Mouse (Mus musculus) forebrain, postnatal 0 days (tissue): ENCODE data around the gene AL732309.1. TPM values are rescaled to one million over a fixed set of nuclear protein-coding genes. Genes with fewer than 3 reads are reported as not detected.

Experiments used
- ATAC-seq: fragments of 200-750 bp; cut with Nextera tagmentation; 2 replicates; pipeline ENCODE4 v1.8.0; 2017; ENCODE audit warnings: mild to moderate bottlenecking, moderate library complexity
- DNase-seq: peaks from one replicate; pipeline ENCODE4 v3.0.0-alpha.2; 2015
- H3K27ac ChIP-seq: fragments of 300-500 bp; sonication (generic); 2 replicates; pipeline ENCODE4 v1.5.1; 2014; ENCODE audit warnings: low read depth, mild to moderate bottlenecking, antibody characterized with exemption, low read length, moderate library complexity, mixed read lengths
- H3K27me3 ChIP-seq: fragments of 300-500 bp; sonication (generic); 2 replicates; pipeline ENCODE4 v1.6.1; 2014; ENCODE audit warnings: mild to moderate bottlenecking, low read length, mixed read lengths; ENCODE audit not compliant: insufficient read depth
- H3K36me3 ChIP-seq: fragments of 300-500 bp; sonication (generic); 2 replicates; pipeline ENCODE4 v1.6.1; 2014; ENCODE audit warnings: mild to moderate bottlenecking, moderate library complexity; ENCODE audit not compliant: insufficient read depth
- H3K4me1 ChIP-seq: fragments of 300-500 bp; sonication (generic); 2 replicates; pipeline ENCODE4 v1.6.1; 2014; ENCODE audit warnings: antibody characterized with exemption; ENCODE audit not compliant: insufficient read depth
- H3K4me2 ChIP-seq: fragments of 300-500 bp; sonication (generic); 2 replicates; pipeline ENCODE4 v1.6.1; 2014; ENCODE audit warnings: low read depth, mild to moderate bottlenecking, moderate library complexity
- H3K4me3 ChIP-seq: fragments of 300-500 bp; sonication (generic); 2 replicates; pipeline ENCODE4 v1.5.1; 2014; ENCODE audit warnings: low read depth, low read length, mixed read lengths
- H3K9ac ChIP-seq: fragments of 300-500 bp; sonication (generic); 2 replicates; pipeline ENCODE4 v1.6.1; 2014; ENCODE audit warnings: mild to moderate bottlenecking
- H3K9me3 ChIP-seq: fragments of 300-500 bp; sonication (generic); 2 replicates; pipeline ENCODE4 v1.6.1; 2016; ENCODE audit warnings: low read length
- CTCF ChIP-seq: sonication (generic); IDR thresholded peaks from 2 replicates; pipeline ENCODE4 v1.5.1; 2016; ENCODE audit warnings: antibody characterized with exemption, control low read depth, low read depth
- WGBS: fragments of 180-500 bp; shearing (Covaris S2); extraction: QIAGEN DNeasy Blood & Tissue Kit; methylation state at CpG from one replicate; pipeline ENCODE4 v1.1.7; 2014; 5-methylcytosine and 5-hydroxymethylcytosine counted together
- polyA plus RNA-seq: library from polyadenylated mRNA; unstranded; fragments of >200 nt; fragmentation: Nextera tagmentation; extraction: Ambion mirVana; gene quantifications from 2 replicates; pipeline ENCODE4 v1.2.1, GENCODE M21; 2015
- total RNA-seq: library from RNA; depleted of rRNA; stranded (reverse); fragments of >200 nt; gene quantifications from 2 replicates; pipeline ENCODE4 v1.2.3, GENCODE M21; 2014

The AL732309.1 gene
- total and polyA plus RNA-seq, 2 experiments from 2014 or later = 3.0 to 10.1 TPM

- ATAC-seq = peak; percentile 95
- WGBS = 4% methylated on average over 39 of the region's 39 CpGs
- no peaks in the 10 kb centered on the region for H3K27me3 ChIP-seq
- DNase-seq = peak; percentile 94
- peak within 1 kb of the TSS; percentile 82 for H3K27ac ChIP-seq
- H3K9ac ChIP-seq = peak within 1 kb of the TSS; percentile 92
- H3K36me3 ChIP-seq = peaks cover 16% of the 10 kb centered on the region; the same call in 1 of the 2 replicates
- H3K4me2 ChIP-seq = peak within 1 kb of the TSS; percentile 98
- H3K4me1 ChIP-seq = peaks cover 10% of the 10 kb centered on the region; the same call in 1 of the 2 replicates
- no peaks in the 10 kb centered on the region for H3K9me3 ChIP-seq
- no peak for TF ChIP-seq CTCF
- H3K4me3 ChIP-seq = peak within 1 kb of the TSS; percentile 94
Observed at GRCm38 (mm10) chr2:25255284-25255779, 8.7 kb upstream of the AL732309.1 start, which contains the start of gene Tmem203. Gene Tmem203 (plus strand): TSS chr2:25255439.

DNA sequence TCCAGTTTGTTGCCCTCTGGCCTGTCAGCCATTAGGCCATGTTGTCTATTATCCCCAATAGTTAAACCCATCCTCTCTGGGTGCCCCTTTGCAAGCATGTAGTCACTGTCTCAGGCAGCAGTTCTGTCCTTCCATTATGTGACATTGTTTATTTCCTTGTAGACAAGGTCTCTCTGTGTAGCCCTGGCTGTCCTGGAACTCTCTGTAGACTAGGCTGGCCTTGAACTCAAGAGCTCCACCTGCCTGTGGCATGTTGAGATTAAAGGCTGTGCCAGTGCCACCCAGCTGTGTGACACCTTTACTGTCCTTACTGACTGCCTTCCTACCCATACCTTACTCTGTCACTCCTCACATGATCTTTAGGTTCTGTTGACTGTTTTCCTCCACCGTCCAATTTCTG, 5.7 kb upstream of the AL732309.1 start:
- WGBS = 71% methylated on average over 1 of the region's 1 CpGs
- no peak for ATAC-seq
- DNase-seq = no peak
- H3K4me1 ChIP-seq = peaks cover 10% of the 10 kb centered on the region; the same call in 1 of the 2 replicates
- peak; percentile 49 for TF ChIP-seq CTCF
- H3K9ac ChIP-seq = no peak overlapping the region
- H3K4me3 ChIP-seq = no peak overlapping the region
- peaks cover 32% of the 10 kb centered on the region for H3K36me3 ChIP-seq
- no peak overlapping the region for H3K27ac ChIP-seq
- no peak overlapping the region for H3K4me2 ChIP-seq
- H3K9me3 ChIP-seq = no peaks in the 10 kb centered on the region
- no peaks in the 10 kb centered on the region for H3K27me3 ChIP-seq

DNA sequence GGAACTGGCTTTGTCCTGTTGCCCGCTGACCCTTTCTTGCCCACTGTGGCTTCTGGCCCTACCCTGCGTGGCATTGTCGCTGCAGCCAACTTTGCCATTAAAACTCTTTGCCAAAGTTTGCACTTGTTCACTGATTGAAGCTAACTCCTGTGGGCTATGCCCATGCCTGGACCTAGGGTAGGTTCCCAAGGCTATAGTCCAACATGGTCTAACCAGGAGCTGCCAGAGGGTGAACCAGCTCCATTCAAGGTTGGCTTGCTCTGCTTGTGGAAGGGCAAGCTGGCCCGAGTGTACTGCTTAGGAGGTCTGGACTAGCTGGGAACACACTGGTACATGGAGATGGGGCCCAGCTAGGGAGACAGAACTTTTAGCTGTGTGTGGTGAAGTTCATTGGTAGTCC, 2.5 kb downstream of the AL732309.1 start:
- no peak overlapping the region for H3K9ac ChIP-seq
- no peak overlapping the region for H3K4me2 ChIP-seq
- WGBS = 91% methylated on average over 4 of the region's 4 CpGs
- no peak for ATAC-seq
- no peak overlapping the region for H3K4me3 ChIP-seq
- no peak overlapping the region for H3K27ac ChIP-seq
- H3K4me1 ChIP-seq = peaks cover 6% of the 10 kb centered on the region
- H3K9me3 ChIP-seq = no peaks in the 10 kb centered on the region
- no peaks in the 10 kb centered on the region for H3K27me3 ChIP-seq
- DNase-seq = no peak
- H3K36me3 ChIP-seq = peaks cover 38% of the 10 kb centered on the region
- no peak for TF ChIP-seq CTCF

- Histone ChIP-seq H3K9ac (peak overlapping the region; percentile 79), H3K9me3 (no peaks in the 10 kb centered on the region), H3K4me1 (peaks cover 6% of the 10 kb centered on the region), H3K27ac (no peak overlapping the region), H3K36me3 (peaks cover 34% of the 10 kb centered on the region), H3K4me2 (peak overlapping the region; percentile 89), H3K4me3 (peak overlapping the region; percentile 70; the same call in 1 of the 2 replicates), H3K27me3 (no peaks in the 10 kb centered on the region)
- no peak for TF ChIP-seq CTCF
- ATAC-seq = no peak
- 79% methylated on average over 8 of the region's 8 CpGs for WGBS
- no peak for DNase-seq
Observed at GRCm38 (mm10) chr2:25243342-25243741, 3.3 kb downstream of the AL732309.1 start.

DNA sequence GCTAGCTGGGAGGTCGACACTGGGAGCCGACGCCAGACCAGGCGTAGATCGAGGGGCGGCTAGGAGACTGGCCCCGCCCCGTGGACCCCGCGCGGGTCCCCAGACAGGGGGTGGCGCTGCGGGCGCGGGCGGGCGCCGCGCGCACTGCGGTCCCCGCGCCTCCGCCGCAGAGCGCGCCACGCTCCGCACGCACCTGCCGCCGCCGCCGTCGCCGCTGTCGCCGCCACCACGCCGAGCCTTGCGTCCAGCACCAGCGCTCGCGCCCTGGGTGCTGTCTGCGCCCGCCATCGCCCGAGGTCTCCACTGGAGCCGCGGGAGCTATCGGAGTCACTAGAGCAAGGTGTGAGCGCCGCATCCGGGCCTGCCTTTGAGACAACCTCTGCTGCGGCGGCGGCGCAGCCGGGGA, 4.6 kb downstream of the AL732309.1 start, which contains the start of the genes Rnf208 and Cysrt1:
Gene Rnf208, plus strand, starts transcription at position 155 of the 406 bp plus-strand sequence.
Gene Cysrt1, minus strand, starts transcription at position 352 of the 406 bp plus-strand sequence.
- DNase-seq = peak; percentile 75
- Histone ChIP-seq H3K4me2 (peak within 1 kb of the TSS; percentile 89), H3K9ac (peak within 1 kb of the TSS; percentile 79), H3K27ac (peak within 1 kb of the TSS; percentile 82), H3K27me3 (no peaks in the 10 kb centered on the region), H3K9me3 (no peaks in the 10 kb centered on the region), H3K4me1 (peaks cover 6% of the 10 kb centered on the region), H3K36me3 (peaks cover 26% of the 10 kb centered on the region), H3K4me3 (peak within 1 kb of the TSS; percentile 70)
- under 1% methylated on average over 59 of the region's 59 CpGs for WGBS
- ATAC-seq = peak; percentile 74
- TF ChIP-seq CTCF = no peak; the same call in 1 of the 2 replicates

DNA sequence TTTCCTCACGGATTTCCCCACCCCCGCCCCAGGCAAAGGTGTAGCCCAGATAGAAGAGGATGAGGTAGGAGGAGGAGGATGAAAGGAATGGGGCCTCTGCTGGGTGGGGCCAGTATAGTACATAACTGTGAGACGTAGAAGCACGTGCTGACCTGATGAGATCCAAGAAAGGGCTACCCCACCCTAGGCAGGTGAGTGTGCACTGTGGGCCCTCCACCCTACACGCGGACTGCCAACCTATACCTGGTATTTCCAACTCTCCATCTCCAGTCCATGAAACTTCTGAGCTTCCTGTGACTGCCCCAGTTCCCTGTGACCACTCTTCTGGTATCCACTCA, 5.3 kb downstream of the AL732309.1 start:
- H3K27me3 ChIP-seq = no peaks in the 10 kb centered on the region
- peaks cover 6% of the 10 kb centered on the region for H3K4me1 ChIP-seq
- H3K9ac ChIP-seq = peak overlapping the region; percentile 79
- peak overlapping the region; percentile 70 for H3K4me3 ChIP-seq
- peak overlapping the region; percentile 89 for H3K4me2 ChIP-seq
- 16% methylated on average over 6 of the region's 6 CpGs for WGBS
- H3K9me3 ChIP-seq = no peaks in the 10 kb centered on the region
- no peak for DNase-seq
- H3K27ac ChIP-seq = peak overlapping the region; percentile 82; the same call in 1 of the 2 replicates
- no peak for TF ChIP-seq CTCF
- peaks cover 24% of the 10 kb centered on the region for H3K36me3 ChIP-seq
- peak; percentile 0; the same call in 1 of the 2 replicates for ATAC-seq

- ATAC-seq = peak; percentile 91
- no peaks in the 10 kb centered on the region for H3K9me3 ChIP-seq
- no peak for TF ChIP-seq CTCF
- H3K36me3 ChIP-seq = peaks cover 23% of the 10 kb centered on the region
- H3K27me3 ChIP-seq = no peaks in the 10 kb centered on the region
- DNase-seq = peak; percentile 90
- under 1% methylated on average over 29 of the region's 29 CpGs for WGBS
- peak overlapping the region; percentile 70 for H3K4me3 ChIP-seq
- peak overlapping the region; percentile 82 for H3K27ac ChIP-seq
- peaks cover 6% of the 10 kb centered on the region for H3K4me1 ChIP-seq
- H3K9ac ChIP-seq = peak overlapping the region; percentile 79; the same call in 1 of the 2 replicates
- H3K4me2 ChIP-seq = peak overlapping the region; percentile 89
Observed at GRCm38 (mm10) chr2:25240723-25241437, 5.8 kb downstream of the AL732309.1 start.
